Mouse (Mus musculus): ENCODE data around the gene Defb20. TPM values are rescaled to one million over a fixed set of nuclear protein-coding genes. Genes with fewer than 3 reads are reported as not detected.

Defb20 gene
- total RNA-seq, 1 experiment from 2014 or later, result not detected

GRCm38 (mm10) chr2:152490038-152490437, 13.2 kb downstream of the Defb20 start, which contains the start of gene Defb22:
Gene Defb22, minus strand, starts transcription at chr2:152490138.
- ATAC-seq (replicated peaks; ENCODE audit: low read depth, poor library complexity, severe bottlenecking), result no peak

GRCm38 (mm10) chr2:152493151-152493550, 16.3 kb downstream of the Defb20 start:
- ATAC-seq (replicated peaks; ENCODE audit: low read depth, poor library complexity, severe bottlenecking), result no peak

- no peak for ATAC-seq (replicated peaks; ENCODE audit: low read depth, poor library complexity, severe bottlenecking)
These were observed 21.2 kb downstream of the Defb20 start for GRCm38 (mm10) chr2:152498020-152498419.

- ATAC-seq (replicated peaks; ENCODE audit: low read depth, poor library complexity, severe bottlenecking), result no peak
These were observed 23.5 kb downstream of the Defb20 start for GRCm38 (mm10) chr2:152500204-152500862.

GRCm38 (mm10) chr2:152500863-152501229, 24.0 kb downstream of the Defb20 start:
- ATAC-seq (replicated peaks; ENCODE audit: low read depth, poor library complexity, severe bottlenecking), result peak; percentile 36; the same call in 1 of the 2 replicates

GRCm38 (mm10) chr2:152503950-152504349, 27.1 kb downstream of the Defb20 start:
- peak; percentile 50 for ATAC-seq (replicated peaks; ENCODE audit: low read depth, poor library complexity, severe bottlenecking)

- no peak for ATAC-seq (replicated peaks; ENCODE audit: low read depth, poor library complexity, severe bottlenecking)
These were observed 34.7 kb downstream of the Defb20 start, which contains the start of gene Defb26 for GRCm38 (mm10) chr2:152511592-152511991. Gene Defb26, minus strand, starts transcription at chr2:152511692.

- no peak for ATAC-seq (replicated peaks; ENCODE audit: low read depth, poor library complexity, severe bottlenecking)
These were observed 39.2 kb downstream of the Defb20 start for GRCm38 (mm10) chr2:152516084-152516483.

GRCm38 (mm10) chr2:152517981-152518380, 41.1 kb downstream of the Defb20 start, which contains the start of gene Defb28:
Gene Defb28, plus strand, starts transcription at chr2:152518255.
- ATAC-seq (replicated peaks; ENCODE audit: low read depth, poor library complexity, severe bottlenecking), result no peak

Other genes with a start within 250 kb of the Defb20 start
- gene Tbc1d20, start 183.2 kb upstream of the Defb20 start, total RNA-seq (2017), result 15.1 and 17.1 TPM in 2 replicates
- 45.6 and 61.9 TPM in 2 replicates for gene Rbck1, start 144.4 kb upstream of the Defb20 start, total RNA-seq (2017)
- gene Trib3, start 133.0 kb upstream of the Defb20 start, total RNA-seq (2017), result not detected in 2 replicates
- not detected in 2 replicates for gene Nrsn2, start 100.4 kb upstream of the Defb20 start, total RNA-seq (2017)
- 3.3 and 3.7 TPM in 2 replicates for gene Sox12, start 79.0 kb upstream of the Defb20 start, total RNA-seq (2017)
- 3.7 and 4.3 TPM in 2 replicates for gene Zcchc3, start 62.0 kb upstream of the Defb20 start, total RNA-seq (2017)
- gene 6820408C15Rik, start 61.5 kb upstream of the Defb20 start, total RNA-seq (2017), result not detected in 2 replicates
- gene Defb23, start 12.4 kb upstream of the Defb20 start, total RNA-seq (2017), result not detected in 2 replicates
- gene Defb22, start 13.1 kb downstream of the Defb20 start, total RNA-seq (2017), result not detected in 2 replicates
- gene Defb26, start 34.6 kb downstream of the Defb20 start, total RNA-seq (2017), result not detected in 2 replicates
- gene Defb28, start 41.2 kb downstream of the Defb20 start, total RNA-seq (2017), result not detected in 2 replicates
- not detected in 2 replicates for gene Defb29, start 63.0 kb downstream of the Defb20 start, total RNA-seq (2017)
- not detected in 2 replicates for gene Gm17416, start 92.3 kb downstream of the Defb20 start, total RNA-seq (2017)
- not detected in 2 replicates for gene Defb21, start 95.7 kb downstream of the Defb20 start, total RNA-seq (2017)
- gene Defb19, start 103.2 kb downstream of the Defb20 start, total RNA-seq (2017), result not detected in 2 replicates
- not detected in 2 replicates for gene Defb45, start 122.3 kb downstream of the Defb20 start, total RNA-seq (2017)
- gene Defb36, start 127.3 kb downstream of the Defb20 start, total RNA-seq (2017), result not detected in 2 replicates
- gene Defb25, start 146.0 kb downstream of the Defb20 start, total RNA-seq (2017), result not detected in 2 replicates
- gene Rem1, start 149.9 kb downstream of the Defb20 start, total RNA-seq (2017), result 0.50 TPM in 1 of 2 replicates, not detected in the other
- gene H13, start 192.4 kb downstream of the Defb20 start, total RNA-seq (2017), result 68.2 and 70.3 TPM in 2 replicates
- gene Mcts2, start 210.0 kb downstream of the Defb20 start, total RNA-seq (2017), result 3.8 and 10.0 TPM in 2 replicates